Comparison of ENCODE assay signal across 10 mouse cellular contexts in the genomic region with DNA sequence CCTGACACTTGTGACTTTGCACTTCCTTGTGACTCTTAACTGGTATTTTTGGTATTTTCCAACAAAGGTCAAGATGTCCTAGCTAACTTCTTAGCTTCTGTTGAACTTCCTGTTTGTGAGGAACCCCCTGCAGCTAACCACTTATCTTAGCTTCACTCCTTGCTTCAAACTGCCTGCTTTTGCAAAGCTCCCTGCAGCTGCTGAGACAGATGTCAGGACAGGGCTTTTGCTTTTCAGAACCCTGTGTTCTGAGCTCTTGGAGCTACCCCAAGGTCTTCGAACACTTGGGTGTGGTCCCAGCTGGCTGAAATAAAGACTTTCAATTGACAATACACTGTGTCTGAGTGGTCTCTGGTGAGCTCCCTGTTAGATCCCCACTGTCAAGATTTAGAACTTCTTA.
DNase-seq lines count a peak whose midpoint lies in the region; ATAC-seq lines count a peak whose summit lies in the region.
"Had no signal": no experiment of that assay in that cellular context is flagged by ENCODE, and none has a peak within 500 bp of the region (broad histone marks: within the 10 kb centered on the region; RNA-seq: fewer than 3 reads in every experiment).

No protein-coding gene starts in this region.

- intact Hi-C loops in heart, postnatal 36 days (cut with DNase I) = no loop called here

- DNase-seq in heart, adult 8-10 months (ENCODE audit: low spot score) = peak; percentile 44
- DNase-seq in heart, postnatal 4 days = no peak
- DNase-seq in CD4-positive, CD25-positive, alpha-beta regulatory T cell, adult 2 months (ENCODE audit: low read depth, low spot score) = peak; percentile 11
- peak; percentile 17 to 37 for DNase-seq in heart, postnatal 36 days
- no peak for DNase-seq in T-cell, adult 2 months (ENCODE audit: low spot score)
- DNase-seq in urinary bladder, adult 2 months (ENCODE audit: low spot score) = no peak
- DNase-seq in spleen, adult 12 weeks (ENCODE audit: low spot score) = no peak
- DNase-seq: kidney, postnatal 4 days; left cerebral cortex, postnatal 4 days had no signal

- ATAC-seq in activated CD4-positive, CD25-positive, alpha-beta regulatory T cell, adult 4 months = peak; percentile 43

Comparison
In these comparisons a context has a peak if more than half of its experiments do, and no peak if none do; other contexts are left out.
1. DNase-seq: peak in heart, adult 8-10 months (single experiment), CD4-positive, CD25-positive, alpha-beta regulatory T cell, adult 2 months (single experiment) and heart, postnatal 36 days (2 of 2); none in heart, postnatal 4 days (single experiment), T-cell, adult 2 months (single experiment), urinary bladder, adult 2 months (single experiment) and spleen, adult 12 weeks (single experiment).